Mouse (Mus musculus) thymus, adult 2 months (tissue): Measurements from ENCODE around the gene Ugt1a5. TPM values are rescaled to one million over a fixed set of nuclear protein-coding genes. Genes with fewer than 3 reads are reported as not detected.

Experiments used
- DNase-seq: peaks from one replicate; pipeline ENCODE4 v3.0.0; 2021
- H3K27ac ChIP-seq: fragments of 200-500 bp; 2 replicates; pipeline ENCODE4 v1.5.1; 2012; ENCODE audit warnings: low read length, control low read depth; ENCODE audit not compliant: control insufficient read depth, insufficient read depth
- H3K27me3 ChIP-seq: fragments of 200-500 bp; 2 replicates; pipeline ENCODE4 v1.6.1; 2012; ENCODE audit warnings: mild to moderate bottlenecking, low read length, moderate library complexity, mixed read lengths; ENCODE audit not compliant: control insufficient read depth, insufficient read depth
- H3K36me3 ChIP-seq: fragments of 200-500 bp; 2 replicates; pipeline ENCODE4 v1.6.1; 2012; ENCODE audit warnings: mild to moderate bottlenecking, low read length, moderate library complexity; ENCODE audit not compliant: control insufficient read depth, insufficient read depth
- H3K4me1 ChIP-seq: fragments of 200-500 bp; replicated peaks from 2 replicates; pipeline ENCODE4 v1.6.1; 2012; ENCODE audit warnings: low read length; ENCODE audit not compliant: control insufficient read depth, insufficient read depth
- H3K4me3 ChIP-seq: fragments of 200-500 bp; 2 replicates; pipeline ENCODE4 v1.5.1; 2012; ENCODE audit warnings: mild to moderate bottlenecking, low read length, control low read depth, moderate library complexity; ENCODE audit not compliant: control insufficient read depth, insufficient read depth
- CTCF ChIP-seq: fragments of 200-500 bp; IDR thresholded peaks from 2 replicates; pipeline ENCODE4 v1.5.1; 2012; ENCODE audit warnings: mild to moderate bottlenecking, control low read depth, low read length, moderate library complexity, borderline replicate concordance; ENCODE audit not compliant: control insufficient read depth, poor library complexity, insufficient read depth; ENCODE audit errors: extremely low read depth
- POLR2A ChIP-seq: fragments of 200-500 bp; IDR thresholded peaks from 2 replicates; pipeline ENCODE4 v1.6.1; 2012; ENCODE audit warnings: mild to moderate bottlenecking, low read length, control low read depth, moderate library complexity; ENCODE audit not compliant: control insufficient read depth, poor library complexity, insufficient read depth; ENCODE audit errors: extremely low read depth
- WGBS: fragments of 180-500 bp; shearing (Covaris S2); methylation state at CpG from one replicate; pipeline ENCODE4 v1.1.7; 2018; 5-methylcytosine and 5-hydroxymethylcytosine counted together
- polyA plus RNA-seq: library from polyadenylated mRNA; depleted of rRNA; stranded (reverse); fragments of >200 nt; gene quantifications from 2 replicates; pipeline ENCODE4 v1.2.3, GENCODE M21; 2012

Gene Ugt1a5
- polyA plus RNA-seq, 1 experiment = 0.08 TPM

GRCm38 (mm10) chr1:88215466-88216380 lies 49.9 kb downstream of the Ugt1a5 start:
- TF ChIP-seq CTCF (no peak), POLR2A (no peak)
- H3K27ac ChIP-seq = no peak overlapping the region
- H3K4me3 ChIP-seq = no peak overlapping the region
- no peaks in the 10 kb centered on the region for H3K4me1 ChIP-seq
- WGBS = 73% methylated on average over 10 of the region's 10 CpGs
- DNase-seq = no peak
- H3K27me3 ChIP-seq = no peaks in the 10 kb centered on the region
- no peaks in the 10 kb centered on the region for H3K36me3 ChIP-seq

GRCm38 (mm10) chr1:88216551-88216950 lies 50.7 kb downstream of the Ugt1a5 start:
- TF ChIP-seq CTCF (no peak), POLR2A (no peak)
- no peak overlapping the region for H3K27ac ChIP-seq
- no peaks in the 10 kb centered on the region for H3K36me3 ChIP-seq
- H3K4me3 ChIP-seq = no peak overlapping the region
- H3K4me1 ChIP-seq = no peaks in the 10 kb centered on the region
- H3K27me3 ChIP-seq = no peaks in the 10 kb centered on the region
- no peak for DNase-seq
- 65% methylated on average over 2 of the region's 2 CpGs for WGBS

- 62% methylated on average over 2 of the region's 2 CpGs for WGBS
- DNase-seq = no peak
Measured at GRCm38 (mm10) chr1:88217144-88217543, 51.3 kb downstream of the Ugt1a5 start.

GRCm38 (mm10) chr1:88217576-88217975 lies 51.8 kb downstream of the Ugt1a5 start:
- H3K36me3 ChIP-seq = no peaks in the 10 kb centered on the region
- DNase-seq = no peak
- WGBS = 49% methylated on average over 3 of the region's 3 CpGs
- no peak overlapping the region for H3K27ac ChIP-seq
- H3K4me3 ChIP-seq = no peak overlapping the region
- TF ChIP-seq POLR2A (no peak), CTCF (no peak)
- no peaks in the 10 kb centered on the region for H3K27me3 ChIP-seq
- no peaks in the 10 kb centered on the region for H3K4me1 ChIP-seq

More at GRCm38 (mm10) chr1:88217144-88217543, 51.3 kb downstream of the Ugt1a5 start:
- no peaks in the 10 kb centered on the region for H3K4me1 ChIP-seq
- H3K36me3 ChIP-seq = no peaks in the 10 kb centered on the region
- no peak overlapping the region for H3K4me3 ChIP-seq
- H3K27me3 ChIP-seq = no peaks in the 10 kb centered on the region
- no peak overlapping the region for H3K27ac ChIP-seq
- no peak for TF ChIP-seq POLR2A
- TF ChIP-seq CTCF = no peak

- Histone ChIP-seq H3K27me3 (no peaks in the 10 kb centered on the region), H3K4me1 (no peaks in the 10 kb centered on the region), H3K36me3 (no peaks in the 10 kb centered on the region), H3K4me3 (no peak overlapping the region), H3K27ac (no peak overlapping the region)
- 78% methylated on average over 9 of the region's 9 CpGs for WGBS
- TF ChIP-seq POLR2A (no peak), CTCF (no peak)
- no peak for DNase-seq
Measured at GRCm38 (mm10) chr1:88218051-88218450, 52.2 kb downstream of the Ugt1a5 start.

- Histone ChIP-seq H3K27ac (no peak overlapping the region), H3K4me3 (no peak overlapping the region), H3K36me3 (no peaks in the 10 kb centered on the region), H3K4me1 (no peaks in the 10 kb centered on the region), H3K27me3 (no peaks in the 10 kb centered on the region)
- no peak for DNase-seq
- 54% methylated on average over 4 of the region's 4 CpGs for WGBS
- TF ChIP-seq CTCF (no peak), POLR2A (no peak)
Measured at GRCm38 (mm10) chr1:88218591-88218990, 52.8 kb downstream of the Ugt1a5 start.
